ENCODE assay signal across 7 mouse cellular contexts in genomic region chr17:81064279-81064978, GRCm38 (mm10). TPM values are rescaled to one million over a fixed set of nuclear protein-coding genes. Genes with fewer than 3 reads are reported as not detected.
A peak's percentile ranks its signal among the peaks of the same experiment; 100 is the strongest.
DNase-seq lines count a peak whose midpoint lies in the region; ATAC-seq and TF ChIP-seq lines count a peak whose summit lies in the region.

No protein-coding gene starts in this region.

- no peak for TF ChIP-seq RAD21 in CH12.LX (IDR thresholded peaks at IDR 0.05; ENCODE audit: low read depth, low read length)

- peaks cover 3 to 30% of the 10 kb centered on the region in 2 experiments for H3K36me3 ChIP-seq in CH12.LX (replicated peaks in 1 of 2; ENCODE audit: control insufficient read depth in 1 of 2, insufficient read depth in 1 of 2, low read length in 1 of 2)
- H3K36me3 ChIP-seq in heart, adult 2 months (ENCODE audit: control insufficient read depth, insufficient read depth, low read length), result peaks cover 2% of the 10 kb centered on the region; the same call in 1 of the 2 replicates
- peaks cover 15% of the 10 kb centered on the region; the same call in 1 of the 2 replicates for H3K36me3 ChIP-seq in kidney, embryonic 15.5 days
- peaks cover 8% of the 10 kb centered on the region; the same call in 1 of the 2 replicates for H3K36me3 ChIP-seq in lung, embryonic 14.5 days (ENCODE audit: insufficient read depth)

- peaks cover 13% of the 10 kb centered on the region for H3K9me3 ChIP-seq in CH12.LX (replicated peaks; ENCODE audit: low read length)
- H3K9me3 ChIP-seq in kidney, embryonic 15.5 days (replicated peaks), result no peaks in the 10 kb centered on the region
- H3K9me3 ChIP-seq in lung, embryonic 14.5 days (ENCODE audit: low read depth, low read length), result no peaks in the 10 kb centered on the region

- in situ Hi-C loops in CH12.LX (cut with MboI; ENCODE audit: low pct_ligation_motif_present, low pct_unique_long_range_greater_than_20kb, low sequenced_read_pairs), result no loop called here

- peak; percentile 31 to 38 for DNase-seq in B cell, adult 2 months
- peak; percentile 49 for DNase-seq in CH12.LX (ENCODE audit: extremely low read depth)
- DNase-seq in cerebellum, postnatal 14 days, result peak; percentile 12 to 28
- DNase-seq in heart, adult 2 months, result peak in 1 of 2 experiments; percentile 4
- peak; percentile 53 for DNase-seq in lung, embryonic 14.5 days
- DNase-seq in right cerebral cortex, postnatal 36 days (ENCODE audit: low spot score in 2 of 2), result peak; percentile 15 to 16

- H3K79me2 ChIP-seq in CH12.LX (replicated peaks; ENCODE audit: control insufficient read depth, extremely low read depth, insufficient read depth, poor library complexity, severe bottlenecking), result no peaks in the 10 kb centered on the region
- no peaks in the 10 kb centered on the region; the same call in 1 of the 2 replicates for H3K79me2 ChIP-seq in heart, adult 2 months (replicated peaks; ENCODE audit: control insufficient read depth, insufficient read depth, low read length)

- ATAC-seq in kidney, embryonic 15.5 days (replicated peaks; ENCODE audit: low FRiP score), result peak; percentile 87
- peak; percentile 91 for ATAC-seq in lung, embryonic 14.5 days (ENCODE audit: insufficient read depth)

- H3K4me1 ChIP-seq in CH12.LX (ENCODE audit: control insufficient read depth in 1 of 2, insufficient read depth in 2 of 2), result 0 out of 4 replicates have a peak, but pooled peaks cover 0 to 4% of the 10 kb centered on the region in 2 experiments
- peaks cover 3% of the 10 kb centered on the region for H3K4me1 ChIP-seq in heart, adult 2 months (ENCODE audit: control insufficient read depth, insufficient read depth, low read length)
- peaks cover 10% of the 10 kb centered on the region for H3K4me1 ChIP-seq in kidney, embryonic 15.5 days
- peaks cover 3% of the 10 kb centered on the region; the same call in 1 of the 2 replicates for H3K4me1 ChIP-seq in lung, embryonic 14.5 days (ENCODE audit: insufficient read depth)

- dilution Hi-C loops in CH12.LX (cut with MboI; ENCODE audit: extremely low pct_ligation_motif_present, extremely low pct_unique_long_range_greater_than_20kb, low sequenced_read_pairs), result no loop called here

- H3K27ac ChIP-seq in CH12.LX (ENCODE audit: insufficient read depth, low read depth), result peak overlapping the region; percentile 32; the same call in 1 of the 2 replicates
- peak overlapping the region; percentile 94 for H3K27ac ChIP-seq in heart, adult 2 months
- H3K27ac ChIP-seq in kidney, embryonic 15.5 days, result peak overlapping the region; percentile 78
- H3K27ac ChIP-seq in lung, embryonic 14.5 days (ENCODE audit: low read depth), result peak overlapping the region; percentile 79

- H3K9ac ChIP-seq in CH12.LX (ENCODE audit: insufficient read depth, low read depth), result peak overlapping the region; percentile 96
- H3K9ac ChIP-seq in heart, adult 2 months (ENCODE audit: low read depth, low read length), result peak overlapping the region; percentile 98
- peak overlapping the region; percentile 86 for H3K9ac ChIP-seq in kidney, embryonic 15.5 days
- H3K9ac ChIP-seq in lung, embryonic 14.5 days, result peak overlapping the region; percentile 95

- H3K4me3 ChIP-seq in CH12.LX (replicated peaks in 1 of 3; ENCODE audit: low read depth in 2 of 3, low read length in 2 of 3, poor library complexity in 1 of 3), result peak overlapping the region; percentile 76 to 94 (median 88)
- H3K4me3 ChIP-seq in heart, adult 2 months, result peak overlapping the region; percentile 85
- H3K4me3 ChIP-seq in kidney, embryonic 15.5 days (replicated peaks), result peak overlapping the region; percentile 97
- peak overlapping the region; percentile 87 for H3K4me3 ChIP-seq in lung, embryonic 14.5 days (ENCODE audit: low read depth, low read length)

- H3K4me2 ChIP-seq in CH12.LX (ENCODE audit: insufficient read depth, low read depth, poor library complexity, severe bottlenecking), result peak overlapping the region; percentile 75
- H3K4me2 ChIP-seq in kidney, embryonic 15.5 days, result peak overlapping the region; percentile 66
- H3K4me2 ChIP-seq in lung, embryonic 14.5 days, result peak overlapping the region; percentile 72

- 8% methylated on average over 28 of the region's 28 CpGs for WGBS in heart, adult 2 months
- WGBS in kidney, embryonic 15.5 days, result 14% methylated on average over 28 of the region's 28 CpGs
- WGBS in lung, embryonic 14.5 days, result 10% methylated on average over 28 of the region's 28 CpGs

- no peak for TF ChIP-seq CTCF in CH12.LX (conservative IDR thresholded peaks at IDR 0.05 in 1 of 2, IDR thresholded peaks at IDR 0.05 in 1 of 2; ENCODE audit: low read depth in 2 of 2, low read length in 2 of 2)
- no peak for TF ChIP-seq CTCF in heart, adult 2 months (IDR thresholded peaks at IDR 0.05)
- no peak for TF ChIP-seq CTCF in lung, embryonic 14.5 days (IDR thresholded peaks at IDR 0.05; ENCODE audit: low read depth)

- TF ChIP-seq EP300 in CH12.LX (IDR thresholded peaks at IDR 0.05; ENCODE audit: low read length), result no peak
- TF ChIP-seq EP300 in heart, adult 2 months (IDR thresholded peaks at IDR 0.05; ENCODE audit: insufficient read depth, low read depth, low read length), result no peak

- TF ChIP-seq POLR2A in CH12.LX (IDR thresholded peaks at IDR 0.05; ENCODE audit: low read depth, low read length), result no peak
- TF ChIP-seq POLR2A in heart, adult 2 months (IDR thresholded peaks at IDR 0.05; ENCODE audit: insufficient read depth, low read depth, low read length), result no peak

- no peaks in the 10 kb centered on the region for H3K27me3 ChIP-seq in CH12.LX (replicated peaks)
- no peaks in the 10 kb centered on the region for H3K27me3 ChIP-seq in heart, adult 2 months (ENCODE audit: control insufficient read depth, insufficient read depth, low read length)
- no peaks in the 10 kb centered on the region for H3K27me3 ChIP-seq in kidney, embryonic 15.5 days
- no peaks in the 10 kb centered on the region for H3K27me3 ChIP-seq in lung, embryonic 14.5 days (ENCODE audit: insufficient read depth, low read length)

- intact Hi-C loops in heart, adult 2 months (cut with DNase I), result no loop called here

TF ChIP-seq in CH12.LX, 34 proteins besides CTCF, POLR2A, EP300 and RAD21:
- TF ChIP-seq MXI1 (IDR thresholded peaks at IDR 0.05; ENCODE audit: low read depth, low read length) (peak; percentile 85), MYC (IDR thresholded peaks at IDR 0.05; ENCODE audit: low read depth, low read length) (peak; percentile 87), BHLHE40 (IDR thresholded peaks at IDR 0.05; ENCODE audit: low read depth, low read length) (no peak; the same call in 1 of the 2 replicates), SIN3A (IDR thresholded peaks at IDR 0.05; ENCODE audit: low read length) (no peak; the same call in 1 of the 2 replicates), USF1 (IDR thresholded peaks at IDR 0.05; ENCODE audit: low read depth, low read length) (no peak)

RNA-seq across cellular contexts. Expression of gene Thumpd2, which starts 0.5 kb away (rescaled TPM):
- 5.4 and 6.9 TPM in 2 replicates for total RNA-seq in CH12.LX (2012; rRNA removed)
- total RNA-seq in CH12.LX (2014; rRNA removed), result 9.0 and 10.4 TPM in 2 replicates
- polyA plus RNA-seq in CH12.LX (2012; ENCODE audit: insufficient read length, low read depth), result 7.6 and 9.9 TPM in 2 replicates
- total RNA-seq in heart, adult 2 months (2021), result 1 to 10 TPM; 3.9 to 4.8 TPM
- polyA plus RNA-seq in heart, adult 2 months (2012; rRNA removed), result 1.2 and 1.4 TPM in 2 replicates
- polyA plus RNA-seq in kidney, embryonic 15.5 days (2015; fragmentation: Nextera tagmentation; extraction: Ambion mirVana), result 12.6 and 14.4 TPM in 2 replicates
- 14.6 and 16.1 TPM in 2 replicates for polyA plus RNA-seq in lung, embryonic 14.5 days (2014; fragmentation: Nextera tagmentation; extraction: Ambion mirVana)

Comparison
In these comparisons a context has a peak if more than half of its experiments do, and no peak if none do; other contexts are left out.
1. H3K27ac ChIP-seq: peak in every context shown above with its lines; median percentile 94 in heart, adult 2 months; 79 in lung, embryonic 14.5 days; 78 in kidney, embryonic 15.5 days; 32 in CH12.LX.